Mouse (Mus musculus) embryonic facial prominence, embryonic 13.5 days (tissue): Measurements from ENCODE around the gene Dnah8. TPM values are rescaled to one million over a fixed set of nuclear protein-coding genes. Genes with fewer than 3 reads are reported as not detected.
"Not testable (repeated sequence)": the region's sequence is repeated elsewhere in the genome, so short reads cannot be mapped to it uniquely, and the experiment has no call there.

Source experiments
- ATAC-seq: fragments of 200-750 bp; cut with Nextera tagmentation; 2 replicates; pipeline ENCODE4 v1.8.0; 2017; ENCODE audit warnings: low read depth; ENCODE audit not compliant: insufficient number of reproducible peaks, insufficient read depth, low FRiP score, low TSS enrichment
- H3K27ac ChIP-seq: fragments of 300-500 bp; sonication (generic); 2 replicates; pipeline ENCODE4 v1.5.1; 2015; ENCODE audit warnings: moderate library complexity, mild to moderate bottlenecking, inconsistent platforms
- H3K27me3 ChIP-seq: fragments of 300-500 bp; sonication (generic); 2 replicates; pipeline ENCODE4 v1.6.1; 2015; ENCODE audit warnings: mild to moderate bottlenecking, inconsistent platforms
- H3K36me3 ChIP-seq: fragments of 300-500 bp; sonication (generic); 2 replicates; pipeline ENCODE4 v1.6.1; 2015; ENCODE audit warnings: mild to moderate bottlenecking, inconsistent platforms
- H3K4me1 ChIP-seq: fragments of 300-500 bp; sonication (generic); 2 replicates; pipeline ENCODE4 v1.6.1; 2015; ENCODE audit warnings: inconsistent platforms
- H3K4me2 ChIP-seq: fragments of 300-500 bp; sonication (generic); 2 replicates; pipeline ENCODE4 v1.6.1; 2015; ENCODE audit warnings: moderate library complexity, mild to moderate bottlenecking, inconsistent platforms
- H3K4me3 ChIP-seq: fragments of 300-500 bp; sonication (generic); 2 replicates; pipeline ENCODE4 v1.5.1; 2015; ENCODE audit warnings: mild to moderate bottlenecking, inconsistent platforms
- H3K9ac ChIP-seq: fragments of 300-500 bp; sonication (generic); 2 replicates; pipeline ENCODE4 v1.6.1; 2015; ENCODE audit warnings: mild to moderate bottlenecking, inconsistent platforms
- H3K9me3 ChIP-seq: fragments of 300-500 bp; sonication (generic); 2 replicates; pipeline ENCODE4 v1.6.1; 2016; ENCODE audit warnings: inconsistent platforms
- WGBS: fragments of 180-500 bp; shearing (Covaris S2); methylation state at CpG from one replicate; pipeline ENCODE4 v1.1.7; 2015; ENCODE audit warnings: mixed read lengths; 5-methylcytosine and 5-hydroxymethylcytosine counted together
- polyA plus RNA-seq: library from polyadenylated mRNA; unstranded; fragments of >200 nt; fragmentation: Nextera tagmentation; extraction: Ambion mirVana; gene quantifications from 2 replicates; pipeline ENCODE4 v1.2.1, GENCODE M21; 2015

Gene Dnah8
- polyA plus RNA-seq, result 2.5 TPM in 2 replicates

GRCm38 (mm10) chr17:30624132-30624531 lies at the start of gene Dnah8:
Gene Dnah8, plus strand, starts transcription at chr17:30624354.
- H3K4me2 ChIP-seq, H3K9ac ChIP-seq, H3K27ac ChIP-seq, H3K4me1 ChIP-seq, H3K27me3 ChIP-seq, H3K4me3 ChIP-seq, H3K36me3 ChIP-seq, ATAC-seq, H3K9me3 ChIP-seq: not testable (repeated sequence)
- no CpG with 5 or more reads among the region's 20 CpGs for WGBS

GRCm38 (mm10) chr17:30574783-30575075 lies 49.4 kb upstream of the Dnah8 start:
- Histone ChIP-seq H3K36me3 (no peaks in the 10 kb centered on the region), H3K4me3 (peak overlapping the region; percentile 59; the same call in 1 of the 2 replicates), H3K9ac (no peak overlapping the region), H3K4me2 (peak overlapping the region; percentile 76), H3K4me1 (peaks cover 24% of the 10 kb centered on the region), H3K27ac (no peak overlapping the region), H3K9me3 (no peaks in the 10 kb centered on the region), H3K27me3 (no peaks in the 10 kb centered on the region)
- 80% methylated on average over 8 of the region's 8 CpGs for WGBS
- ATAC-seq, result no peak

GRCm38 (mm10) chr17:30575121-30575904 lies 48.8 kb upstream of the Dnah8 start:
- Histone ChIP-seq H3K9me3 (no peaks in the 10 kb centered on the region), H3K27ac (peak overlapping the region; percentile 74), H3K27me3 (no peaks in the 10 kb centered on the region), H3K9ac (peak overlapping the region; percentile 74), H3K4me1 (peaks cover 24% of the 10 kb centered on the region), H3K36me3 (no peaks in the 10 kb centered on the region), H3K4me3 (peak overlapping the region; percentile 59), H3K4me2 (peak overlapping the region; percentile 76)
- peak; percentile 48; the same call in 1 of the 2 replicates for ATAC-seq
- 6% methylated on average over 35 of the region's 35 CpGs for WGBS

GRCm38 (mm10) chr17:30575941-30576773 lies 48.0 kb upstream of the Dnah8 start, which contains the start of gene Btbd9:
Gene Btbd9, minus strand, starts transcription at chr17:30576488.
- peak; percentile 86 for ATAC-seq
- under 1% methylated on average over 77 of the region's 94 CpGs for WGBS

GRCm38 (mm10) chr17:30576946-30577345 lies 47.2 kb upstream of the Dnah8 start:
- H3K27ac ChIP-seq, result peak overlapping the region; percentile 74; the same call in 1 of the 2 replicates
- peaks cover 24% of the 10 kb centered on the region for H3K4me1 ChIP-seq
- WGBS, result 65% methylated on average over 12 of the region's 12 CpGs
- no peaks in the 10 kb centered on the region for H3K36me3 ChIP-seq
- no peak for ATAC-seq
- H3K9ac ChIP-seq, result peak overlapping the region; percentile 74
- H3K4me2 ChIP-seq, result peak overlapping the region; percentile 76
- peak overlapping the region; percentile 59 for H3K4me3 ChIP-seq
- no peaks in the 10 kb centered on the region for H3K27me3 ChIP-seq
- no peaks in the 10 kb centered on the region for H3K9me3 ChIP-seq

More at GRCm38 (mm10) chr17:30575941-30576773, 48.0 kb upstream of the Dnah8 start, which contains the start of gene Btbd9:
- no peaks in the 10 kb centered on the region for H3K27me3 ChIP-seq
- H3K4me2 ChIP-seq, result peak within 1 kb of the TSS; percentile 76
- no peaks in the 10 kb centered on the region for H3K36me3 ChIP-seq
- H3K9ac ChIP-seq, result peak within 1 kb of the TSS; percentile 74
- peak within 1 kb of the TSS; percentile 74 for H3K27ac ChIP-seq
- peak within 1 kb of the TSS; percentile 59 for H3K4me3 ChIP-seq
- H3K9me3 ChIP-seq, result no peaks in the 10 kb centered on the region
- H3K4me1 ChIP-seq, result peaks cover 24% of the 10 kb centered on the region

GRCm38 (mm10) chr17:30580781-30581180 lies 43.4 kb upstream of the Dnah8 start:
- Histone ChIP-seq H3K4me3 (no peak overlapping the region), H3K27me3 (no peaks in the 10 kb centered on the region), H3K36me3 (no peaks in the 10 kb centered on the region), H3K9ac (no peak overlapping the region), H3K27ac (no peak overlapping the region), H3K4me2 (no peak overlapping the region), H3K4me1 (peaks cover 7% of the 10 kb centered on the region), H3K9me3 (no peaks in the 10 kb centered on the region)
- ATAC-seq, result no peak
- 63% methylated on average over 1 of the region's 1 CpGs for WGBS

- Histone ChIP-seq H3K4me1 (peaks cover 7% of the 10 kb centered on the region), H3K27me3 (no peaks in the 10 kb centered on the region), H3K36me3 (no peaks in the 10 kb centered on the region), H3K4me3 (no peak overlapping the region), H3K27ac (no peak overlapping the region), H3K9ac (no peak overlapping the region), H3K9me3 (no peaks in the 10 kb centered on the region), H3K4me2 (no peak overlapping the region)
- no peak for ATAC-seq
- WGBS, result 84% methylated on average over 6 of the region's 6 CpGs
These were observed 43.0 kb upstream of the Dnah8 start for GRCm38 (mm10) chr17:30581201-30581600.

- Histone ChIP-seq H3K9me3 (no peaks in the 10 kb centered on the region), H3K4me2 (no peak overlapping the region), H3K4me3 (no peak overlapping the region), H3K36me3 (no peaks in the 10 kb centered on the region), H3K9ac (no peak overlapping the region), H3K27me3 (no peaks in the 10 kb centered on the region), H3K4me1 (peaks cover under 1% of the 10 kb centered on the region; the same call in 1 of the 2 replicates), H3K27ac (no peak overlapping the region)
- ATAC-seq, result no peak
- 78% methylated on average over 3 of the region's 3 CpGs for WGBS
These were observed 41.8 kb upstream of the Dnah8 start for GRCm38 (mm10) chr17:30582313-30582712.

- no peak overlapping the region for H3K27ac ChIP-seq
- no peak overlapping the region for H3K4me3 ChIP-seq
- H3K9me3 ChIP-seq, result no peaks in the 10 kb centered on the region
- ATAC-seq, result no peak
- H3K36me3 ChIP-seq, result no peaks in the 10 kb centered on the region
- 72% methylated on average over 2 of the region's 2 CpGs for WGBS
- no peak overlapping the region for H3K9ac ChIP-seq
- no peak overlapping the region for H3K4me2 ChIP-seq
- H3K27me3 ChIP-seq, result no peaks in the 10 kb centered on the region
- no peaks in the 10 kb centered on the region for H3K4me1 ChIP-seq
These were observed 40.7 kb upstream of the Dnah8 start for GRCm38 (mm10) chr17:30583258-30584001.

GRCm38 (mm10) chr17:30590417-30591198 lies 33.5 kb upstream of the Dnah8 start:
- Histone ChIP-seq H3K4me2 (no peak overlapping the region), H3K27ac (no peak overlapping the region), H3K4me1 (peaks cover 6% of the 10 kb centered on the region; the same call in 1 of the 2 replicates), H3K9me3 (no peaks in the 10 kb centered on the region), H3K36me3 (peaks cover 26% of the 10 kb centered on the region), H3K4me3 (no peak overlapping the region), H3K9ac (no peak overlapping the region), H3K27me3 (no peaks in the 10 kb centered on the region)
- ATAC-seq, result no peak
- WGBS, result 57% methylated on average over 17 of the region's 17 CpGs
